Mouse (Mus musculus) fibroblast of lung, adult 2 months (primary cell): ENCODE data around the gene Gm20075.
"Not testable (repeated sequence)": the region's sequence is repeated elsewhere in the genome, so short reads cannot be mapped to it uniquely, and the experiment has no call there.

ENCODE experiments used
- DNase-seq: peaks from one replicate; pipeline ENCODE4 v3.0.0-alpha.2; 2011; ENCODE audit warnings: low read depth

The Gm20075 gene

DNA sequence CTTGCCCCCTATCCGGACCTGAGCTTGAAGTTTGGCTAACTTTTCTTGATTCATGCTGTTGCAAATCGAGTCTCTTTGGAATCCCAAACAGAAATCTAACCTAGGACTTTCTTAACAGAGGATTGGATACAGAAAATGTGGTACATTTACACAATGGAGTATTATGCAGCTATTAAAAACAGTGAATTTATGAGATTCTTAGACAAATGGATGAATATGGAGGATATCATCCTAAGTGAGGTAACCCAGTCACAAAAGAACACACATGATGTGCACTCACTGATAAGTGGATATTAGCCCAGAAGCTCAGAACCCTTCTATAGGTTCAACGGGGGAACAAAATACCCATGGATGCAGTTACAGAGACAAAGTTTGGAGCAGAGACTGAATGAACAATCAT, at the start of gene Gm20075:
Gene Gm20075, minus strand, starts transcription at position 101 of the 400 bp plus-strand sequence.
- DNase-seq = not testable (repeated sequence)

DNA sequence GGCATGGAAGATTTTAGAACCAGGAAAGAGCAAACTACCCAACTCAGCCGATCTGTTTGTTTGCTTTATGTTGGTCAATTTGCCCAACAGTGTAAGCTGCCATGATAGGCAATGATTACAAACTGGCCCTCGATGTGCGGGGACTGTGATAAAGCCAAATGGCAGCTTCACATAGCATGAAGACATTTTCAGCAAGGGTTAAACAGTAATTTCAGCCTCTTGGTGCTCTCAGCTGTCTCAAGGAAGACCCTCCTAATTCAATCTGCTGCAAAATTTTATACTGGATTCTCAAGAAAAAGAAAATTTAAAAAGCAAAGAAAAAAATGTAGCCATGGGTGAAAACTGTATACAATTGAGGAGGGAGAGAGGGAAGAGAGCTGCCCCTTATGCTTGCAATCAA, 47.9 kb upstream of the Gm20075 start:
- DNase-seq = no peak

GRCm38 (mm10) chr13:96126669-96127068, 45.5 kb upstream of the Gm20075 start:
- DNase-seq = no peak

DNA sequence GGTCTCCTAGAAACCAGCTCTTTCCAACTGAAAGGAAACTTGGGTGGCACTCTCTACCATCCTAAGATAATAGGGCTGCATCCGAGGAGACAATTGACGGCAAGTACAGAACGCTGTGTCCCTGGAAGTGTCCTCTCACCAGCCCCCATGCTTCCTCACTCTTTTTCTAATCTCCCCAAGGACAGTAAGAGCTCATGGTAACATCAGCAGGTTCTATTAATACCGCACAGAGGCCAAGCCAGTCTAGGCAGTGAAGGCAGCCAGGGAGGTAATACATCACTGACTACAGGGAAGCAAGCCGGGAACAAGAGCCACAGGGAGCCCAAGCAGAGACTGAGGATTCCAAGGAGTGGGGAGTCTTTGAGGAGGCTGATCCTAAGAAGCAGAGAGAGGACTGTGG, 43.8 kb upstream of the Gm20075 start:
- DNase-seq = no peak

DNA sequence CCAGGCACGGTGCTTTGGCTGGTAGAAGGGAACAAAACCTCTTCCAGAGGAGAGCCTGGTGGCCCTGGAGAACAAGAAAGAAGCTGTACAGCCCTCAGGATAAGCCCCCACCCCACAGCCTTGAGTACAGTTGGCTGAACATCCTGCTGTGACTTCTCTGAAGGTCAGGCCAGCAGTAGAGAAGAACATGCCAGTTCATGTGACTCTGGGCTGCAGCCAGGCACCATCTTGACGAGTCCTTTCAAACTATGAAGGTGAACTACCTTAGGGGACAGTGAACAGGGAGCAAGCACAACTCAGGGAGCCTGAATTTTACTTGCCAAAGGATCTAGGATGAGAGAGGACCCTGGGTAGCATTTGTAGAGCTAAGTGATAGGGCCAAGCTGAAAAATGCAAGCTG, 31.5 kb upstream of the Gm20075 start:
- no peak for DNase-seq

DNA sequence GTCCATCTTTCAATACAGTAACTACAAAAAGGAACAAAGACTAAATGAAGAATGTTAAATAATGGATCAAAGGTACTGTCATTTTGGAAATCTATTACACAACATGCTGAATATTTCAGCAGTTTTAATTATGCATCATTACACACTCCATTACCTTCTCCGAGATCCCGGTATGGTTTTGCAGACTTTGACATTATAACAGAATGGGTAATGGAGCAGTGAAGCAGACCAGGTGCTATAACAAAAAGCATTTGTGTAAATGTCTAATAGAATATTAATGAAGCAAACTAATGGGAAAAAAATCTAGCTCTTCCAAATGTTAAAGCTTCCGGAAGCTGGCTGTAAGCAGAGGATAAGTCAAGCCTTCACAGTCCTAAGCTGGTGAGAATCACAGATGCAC, 29.6 kb upstream of the Gm20075 start:
- DNase-seq = no peak

- DNase-seq = no peak
Observed at GRCm38 (mm10) chr13:96106367-96106766, 25.2 kb upstream of the Gm20075 start.

DNA sequence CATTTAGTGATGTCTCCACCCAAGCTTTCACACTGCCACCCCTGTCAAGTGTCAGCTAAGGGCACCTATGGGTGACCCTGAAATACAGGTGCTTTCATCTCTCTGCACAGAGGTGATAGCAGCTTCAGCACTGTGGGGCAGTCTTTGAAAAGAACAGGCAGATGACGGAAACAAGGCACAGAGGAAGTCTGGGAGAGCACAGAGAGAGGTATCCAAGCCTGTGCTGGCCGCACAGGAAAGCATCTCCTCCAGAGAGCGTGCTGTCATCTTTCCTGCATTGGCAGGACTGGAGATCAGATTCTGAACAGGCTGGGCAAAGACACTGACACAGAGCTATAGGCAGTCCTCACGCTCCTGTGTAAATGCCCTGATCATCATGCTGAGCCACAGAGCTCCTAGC, 9.8 kb upstream of the Gm20075 start:
- no peak for DNase-seq

- DNase-seq = no peak
Observed at GRCm38 (mm10) chr13:96085581-96086302, 4.6 kb upstream of the Gm20075 start.

DNA sequence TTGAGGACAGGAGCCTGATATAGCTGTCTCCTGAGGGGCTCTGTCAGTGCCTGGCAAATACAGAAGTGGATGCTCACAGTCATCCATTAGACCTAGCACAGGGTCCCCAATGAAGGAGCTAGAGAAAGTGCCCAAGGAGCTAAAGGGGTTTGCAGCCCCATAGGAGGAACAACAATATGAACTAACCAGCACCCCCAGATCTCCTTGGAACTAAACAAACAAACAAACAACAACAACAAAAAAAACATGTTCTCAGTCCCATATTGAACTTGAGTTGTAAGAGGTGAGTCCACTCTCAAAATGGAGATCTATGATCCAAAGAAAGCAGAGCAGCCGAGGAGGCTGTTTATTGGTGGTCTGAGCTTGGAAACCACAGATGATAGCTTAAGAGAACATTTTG, 578 bp upstream of the Gm20075 start, which contains the start of gene Gm17190:
Gene Gm17190, plus strand, starts transcription at position 301 of the 400 bp plus-strand sequence.
- DNase-seq = not testable (repeated sequence)

GRCm38 (mm10) chr13:96073555-96073954, 7.6 kb downstream of the Gm20075 start:
- no peak for DNase-seq

GRCm38 (mm10) chr13:96052755-96053154, 28.4 kb downstream of the Gm20075 start:
- no peak for DNase-seq

DNA sequence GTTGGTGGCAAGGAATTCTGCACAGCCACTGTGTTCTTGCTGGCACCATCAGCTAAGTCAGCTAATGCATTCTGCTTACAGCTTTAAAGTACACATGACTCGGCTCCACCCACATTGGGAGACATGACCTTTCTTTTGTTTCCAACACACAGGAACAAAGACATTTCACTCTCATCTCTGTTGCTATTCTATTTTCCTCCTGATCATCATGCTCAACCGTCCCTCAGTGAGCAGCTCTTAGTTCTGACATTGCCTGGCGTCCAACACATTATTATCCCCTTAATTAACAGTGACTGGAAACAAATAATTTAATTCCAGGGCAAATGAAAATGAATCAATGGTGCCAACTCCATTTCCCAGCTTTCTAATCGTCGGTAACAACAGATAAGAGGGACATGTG, 35.8 kb downstream of the Gm20075 start:
- DNase-seq = no peak

DNA sequence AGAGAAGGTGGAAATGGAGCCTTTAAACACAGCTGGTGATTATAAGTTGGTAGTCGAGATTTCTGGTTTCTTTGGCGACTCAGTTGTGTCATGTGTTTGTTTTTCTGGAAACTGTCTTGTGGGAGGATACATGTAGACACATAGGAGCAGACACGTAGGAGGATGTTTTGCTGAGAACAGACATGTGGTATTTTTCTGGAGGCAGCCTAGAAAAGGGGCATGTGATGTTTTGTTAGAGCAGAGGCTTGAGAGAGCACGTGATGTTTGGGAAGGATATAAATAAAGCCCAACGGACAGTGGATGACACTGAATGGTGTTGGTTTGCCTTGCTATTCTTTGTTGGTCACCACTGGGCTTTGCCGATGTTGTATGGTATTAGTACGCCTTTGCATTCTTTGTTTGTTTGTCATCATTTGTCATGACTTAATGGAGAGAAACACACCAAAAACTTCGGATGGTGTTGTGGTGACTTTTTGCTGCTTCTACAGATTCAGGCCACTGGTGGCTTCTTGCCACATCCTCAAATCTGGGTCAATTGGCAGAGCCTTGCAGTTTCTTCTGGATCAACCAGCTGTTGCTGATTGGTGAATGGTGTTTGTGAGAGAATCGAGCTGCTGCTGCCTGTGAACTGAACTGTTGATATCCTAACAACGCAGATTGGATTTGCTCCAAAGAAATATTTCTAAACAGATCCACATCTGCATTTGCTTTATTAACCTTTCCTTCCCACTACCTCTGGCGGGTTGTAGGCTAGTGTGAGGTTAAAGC, 40.7 kb downstream of the Gm20075 start:
- no peak for DNase-seq

DNA sequence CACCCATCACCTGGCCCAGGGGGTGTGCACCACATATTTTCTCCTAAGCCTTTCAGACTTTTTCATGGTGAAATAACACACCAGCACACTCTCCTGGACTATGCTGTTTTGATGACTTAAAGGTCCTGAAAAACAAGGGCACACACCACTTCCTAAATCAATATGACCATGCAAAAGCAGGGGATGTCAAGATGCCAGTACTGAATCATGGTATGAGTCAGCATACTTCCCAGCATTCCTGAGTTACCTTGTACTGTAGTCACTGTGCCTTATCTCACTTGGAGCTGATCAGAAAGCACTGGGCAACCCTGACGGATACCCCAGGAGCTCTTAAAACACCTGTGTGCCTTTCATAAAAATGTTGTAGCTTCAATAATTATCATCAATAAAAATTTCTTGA, 41.6 kb downstream of the Gm20075 start:
- no peak for DNase-seq

DNA sequence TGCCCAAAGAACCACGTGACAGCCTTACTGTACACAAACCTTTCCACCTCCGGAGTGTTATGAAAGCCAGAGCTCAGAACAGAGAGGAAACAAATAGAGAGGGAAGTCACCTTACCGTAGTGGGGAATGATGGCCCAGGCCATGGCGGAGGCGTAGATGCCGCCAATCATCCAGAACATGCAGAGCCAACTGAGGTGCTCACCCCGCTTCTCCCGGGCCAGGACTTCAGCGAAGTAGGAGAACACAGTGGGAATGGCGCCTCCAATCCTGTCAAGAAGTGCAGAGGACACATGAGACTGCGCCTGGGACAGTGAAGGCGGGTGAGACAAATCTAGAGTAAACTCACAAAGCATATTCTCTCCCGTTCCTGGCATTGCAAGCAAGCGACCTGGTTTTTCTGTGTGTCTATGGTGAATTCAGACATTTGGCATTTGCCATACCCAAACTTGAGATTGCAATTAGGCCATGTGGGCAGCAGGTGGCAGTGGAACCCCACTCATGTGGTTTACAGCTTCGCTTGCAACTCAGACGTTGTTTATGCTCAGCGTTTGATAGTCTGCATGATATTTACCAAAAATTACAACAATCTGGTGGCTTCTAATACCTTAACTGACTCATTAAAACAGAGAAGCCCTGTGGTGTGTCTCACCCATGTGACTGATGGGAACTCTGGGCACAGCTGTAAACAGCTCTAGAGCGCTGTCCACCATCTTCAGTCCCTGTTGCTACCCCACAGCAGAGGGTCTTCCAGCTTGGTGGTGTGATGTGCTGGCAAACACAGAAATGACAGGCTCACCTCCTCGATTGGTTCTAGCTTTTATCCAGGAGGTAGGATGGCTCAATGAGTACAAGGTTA, 50.6 kb downstream of the Gm20075 start:
- DNase-seq = no peak
